Mouse (Mus musculus) G1E (cell line): Measurements from ENCODE around the gene Mylk. TPM values are rescaled to one million over a fixed set of nuclear protein-coding genes. Genes with fewer than 3 reads are reported as not detected.

Experiments used
- ATAC-seq: 2 replicates; pipeline ENCODE4 v1.8.0; 2016; ENCODE audit warnings: mild to moderate bottlenecking; ENCODE audit not compliant: insufficient number of reproducible peaks, poor library complexity, low FRiP score, severe bottlenecking; ENCODE audit errors: extremely low read depth
- DNase-seq: peaks from one replicate; pipeline ENCODE4 v3.0.0; 2012; ENCODE audit warnings: low spot score
- H3K27me3 ChIP-seq: 2 replicates; pipeline ENCODE4 v1.6.1; 2012; ENCODE audit warnings: mild to moderate bottlenecking, low read length, inconsistent platforms; ENCODE audit not compliant: insufficient read depth
- H3K36me3 ChIP-seq: replicated peaks from 2 replicates; pipeline ENCODE3; 2012; ENCODE audit warnings: mild to moderate bottlenecking, inconsistent platforms
- H3K4me1 ChIP-seq: 2 replicates; pipeline ENCODE4 v1.6.1; 2012; ENCODE audit warnings: low read depth, low read length, inconsistent platforms, mixed read lengths; ENCODE audit not compliant: insufficient read depth
- H3K4me3 ChIP-seq: 2 replicates; pipeline ENCODE4 v1.5.1; 2012; ENCODE audit warnings: low read depth, mild to moderate bottlenecking, inconsistent platforms, low read length, moderate library complexity, mixed read lengths
- H3K9me3 ChIP-seq: replicated peaks from 2 replicates; pipeline ENCODE4 v1.6.1; 2012; ENCODE audit warnings: inconsistent platforms
- CTCF ChIP-seq: IDR thresholded peaks from 2 replicates; pipeline ENCODE4 v1.5.1; 2012; ENCODE audit warnings: low read depth, low read length, inconsistent platforms, mixed read lengths
- GATA1 ChIP-seq: IDR thresholded peaks from 2 replicates; pipeline ENCODE4 v1.6.1; 2012; ENCODE audit warnings: borderline replicate concordance, low read length, inconsistent platforms, mixed read lengths
- GATA2 ChIP-seq: IDR thresholded peaks from 2 replicates; pipeline ENCODE4 v1.6.1; 2012; ENCODE audit warnings: low read depth, low read length, inconsistent platforms, borderline replicate concordance
- POLR2AphosphoS5 ChIP-seq: IDR thresholded peaks from 2 replicates; pipeline ENCODE4 v1.6.1; 2012; ENCODE audit warnings: low read depth, low read length, inconsistent platforms; ENCODE audit not compliant: insufficient replicate concordance
- TAL1 ChIP-seq: conservative IDR thresholded peaks from 2 replicates; pipeline ENCODE4 v1.6.1; 2012; ENCODE audit warnings: low read depth, low read length, inconsistent platforms, mixed read lengths
- polyA plus RNA-seq: library from polyadenylated mRNA; stranded (reverse); fragments of >175 nt; gene quantifications from 2 replicates; pipeline ENCODE4 v1.2.3, GENCODE M21; 2012
- total RNA-seq, 2 experiments: library from RNA; stranded (forward) in 1 of 2; stranded (reverse) in 1 of 2; fragments of 200-1000 nt in 1 of 2; fragments of >200 nt in 1 of 2; fragmentation: Nextera tagmentation in 1 of 2; gene quantifications; 2 replicates each; pipeline ENCODE4 v1.2.3; 2014 to 2017

Mylk gene
- total and polyA plus RNA-seq, 3 experiments = 0.05 TPM; not detected in 2

- Histone ChIP-seq H3K36me3 (no peaks in the 10 kb centered on the region), H3K4me3 (no peak overlapping the region), H3K4me1 (no peaks in the 10 kb centered on the region), H3K9me3 (no peaks in the 10 kb centered on the region), H3K27me3 (peaks cover 10% of the 10 kb centered on the region; the same call in 1 of the 2 replicates)
- no peak for DNase-seq
- TF ChIP-seq GATA2 (no peak), TAL1 (no peak), GATA1 (no peak), POLR2AphosphoS5 (no peak)
- no peak for ATAC-seq
Measured at GRCm38 (mm10) chr16:34935514-34936338, 190.7 kb downstream of the Mylk start.

DNA sequence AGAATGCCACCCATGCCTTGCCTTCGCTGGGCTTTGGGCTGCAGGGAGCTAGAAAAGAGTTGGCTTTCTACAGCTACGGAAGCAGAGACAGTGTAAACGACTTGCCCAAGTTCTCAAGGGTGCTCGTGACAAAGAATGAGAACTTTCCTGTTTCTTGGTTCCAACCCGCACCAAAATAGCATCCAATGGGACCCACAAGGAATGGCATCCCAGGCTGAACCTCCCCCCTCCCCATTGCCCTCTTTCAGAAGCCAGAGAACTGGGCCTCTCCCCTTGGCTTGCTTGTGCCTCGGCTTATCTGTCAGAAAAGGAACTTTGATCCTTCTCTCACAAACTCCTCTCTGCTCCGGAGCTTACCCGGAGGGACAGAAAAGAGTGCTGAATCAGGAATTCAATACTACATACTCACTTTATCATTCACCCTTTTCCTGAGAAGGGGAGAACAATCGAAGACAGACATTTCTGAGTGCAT is 191.4 kb downstream of the Mylk start:
- H3K4me3 ChIP-seq = no peak overlapping the region
- DNase-seq = no peak
- ATAC-seq = no peak
- no peaks in the 10 kb centered on the region for H3K9me3 ChIP-seq
- H3K4me1 ChIP-seq = no peaks in the 10 kb centered on the region
- H3K27me3 ChIP-seq = peaks cover 12% of the 10 kb centered on the region; the same call in 1 of the 2 replicates
- TF ChIP-seq GATA1 (no peak), GATA2 (no peak), CTCF (no peak), TAL1 (no peak), POLR2AphosphoS5 (no peak)
- no peaks in the 10 kb centered on the region for H3K36me3 ChIP-seq

GRCm38 (mm10) chr16:34937611-34938010 is 192.6 kb downstream of the Mylk start:
- no peaks in the 10 kb centered on the region for H3K4me1 ChIP-seq
- DNase-seq (no peak), ATAC-seq (no peak)
- no peak overlapping the region for H3K4me3 ChIP-seq
- TF ChIP-seq GATA1 (no peak), TAL1 (no peak), CTCF (no peak), GATA2 (no peak), POLR2AphosphoS5 (no peak)
- no peaks in the 10 kb centered on the region for H3K9me3 ChIP-seq
- no peaks in the 10 kb centered on the region for H3K36me3 ChIP-seq
- H3K27me3 ChIP-seq = peaks cover 18% of the 10 kb centered on the region; the same call in 1 of the 2 replicates

DNA sequence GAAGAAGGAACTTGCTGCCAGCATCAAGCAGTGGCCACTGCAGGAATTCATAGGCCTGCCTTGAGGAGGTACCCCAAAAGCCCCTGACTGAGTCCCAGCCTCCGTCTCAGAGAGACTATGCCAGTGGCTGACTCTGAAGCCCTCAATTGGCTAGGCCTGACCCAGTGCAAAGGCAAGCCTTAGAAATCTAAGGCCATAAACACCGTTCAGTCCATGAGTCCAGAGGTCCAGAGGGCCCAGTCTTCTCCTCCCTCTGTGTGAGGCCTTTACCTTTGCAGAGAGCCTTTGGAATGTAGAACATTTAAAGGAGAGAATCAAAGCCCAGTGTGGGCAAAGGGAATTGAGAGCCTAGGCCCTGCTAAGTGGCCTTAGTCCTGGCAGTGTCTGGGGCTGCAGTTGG is 193.2 kb downstream of the Mylk start:
- DNase-seq (no peak), ATAC-seq (no peak)
- peaks cover 21% of the 10 kb centered on the region for H3K27me3 ChIP-seq
- no peaks in the 10 kb centered on the region for H3K4me1 ChIP-seq
- no peaks in the 10 kb centered on the region for H3K36me3 ChIP-seq
- no peaks in the 10 kb centered on the region for H3K9me3 ChIP-seq
- TF ChIP-seq GATA2 = no peak
- TF ChIP-seq CTCF = no peak
- no peak for TF ChIP-seq GATA1
- TF ChIP-seq POLR2AphosphoS5 = no peak
- TF ChIP-seq TAL1 = no peak
- no peak overlapping the region for H3K4me3 ChIP-seq

GRCm38 (mm10) chr16:34939951-34940350 is 194.9 kb downstream of the Mylk start:
- peaks cover 26% of the 10 kb centered on the region for H3K27me3 ChIP-seq
- ATAC-seq = no peak
- H3K9me3 ChIP-seq = no peaks in the 10 kb centered on the region
- DNase-seq = no peak
- H3K36me3 ChIP-seq = no peaks in the 10 kb centered on the region
- no peak for TF ChIP-seq GATA1
- TF ChIP-seq CTCF = no peak
- TF ChIP-seq TAL1 = no peak
- TF ChIP-seq POLR2AphosphoS5 = no peak
- no peak for TF ChIP-seq GATA2
- no peaks in the 10 kb centered on the region for H3K4me1 ChIP-seq
- H3K4me3 ChIP-seq = no peak overlapping the region

DNA sequence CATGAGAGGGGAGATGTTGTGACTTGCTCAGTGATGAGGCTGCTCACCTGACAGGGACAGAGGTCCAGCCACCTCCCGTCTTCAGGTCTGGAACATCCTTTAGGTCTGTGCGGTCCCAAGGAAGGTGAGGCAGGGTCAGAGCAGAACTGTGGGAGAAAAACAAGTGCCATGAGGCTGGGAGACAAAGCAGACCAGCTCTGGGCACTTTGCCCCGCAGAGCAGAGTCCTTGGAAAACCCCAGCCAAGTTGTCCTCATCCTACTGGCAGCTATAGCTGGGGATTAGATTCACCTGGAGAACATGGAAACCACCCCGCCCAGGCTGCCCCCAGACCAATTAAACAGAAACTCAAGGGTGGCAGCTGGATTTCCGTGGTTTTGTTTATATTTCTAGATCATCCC is 195.4 kb downstream of the Mylk start:
- H3K4me3 ChIP-seq = no peak overlapping the region
- H3K9me3 ChIP-seq = no peaks in the 10 kb centered on the region
- H3K4me1 ChIP-seq = no peaks in the 10 kb centered on the region
- no peak for TF ChIP-seq GATA2
- TF ChIP-seq GATA1 = no peak
- no peak for TF ChIP-seq TAL1
- TF ChIP-seq CTCF = no peak
- no peak for TF ChIP-seq POLR2AphosphoS5
- ATAC-seq (no peak), DNase-seq (no peak)
- H3K36me3 ChIP-seq = no peaks in the 10 kb centered on the region
- peaks cover 26% of the 10 kb centered on the region for H3K27me3 ChIP-seq

DNA sequence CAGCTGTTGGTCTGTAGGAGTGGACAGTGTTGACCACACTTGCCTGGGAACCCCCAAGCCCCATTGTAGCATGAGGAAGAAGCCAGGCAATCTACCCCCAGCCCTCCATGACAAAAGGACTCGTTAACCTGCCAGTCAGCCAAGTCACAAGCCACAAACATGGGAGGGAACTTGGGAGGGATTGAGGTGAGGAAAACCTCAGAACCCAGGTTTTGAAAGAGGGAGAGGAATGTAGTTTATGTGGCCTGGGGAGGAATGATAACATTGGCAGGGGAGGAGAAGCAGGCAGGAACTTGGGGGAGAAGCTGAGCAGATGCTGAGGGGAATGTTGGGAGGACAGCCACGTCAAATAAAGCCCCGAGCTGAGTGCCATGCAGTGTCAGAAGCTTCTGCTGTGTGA is 196.9 kb downstream of the Mylk start:
- no peaks in the 10 kb centered on the region for H3K9me3 ChIP-seq
- H3K4me1 ChIP-seq = no peaks in the 10 kb centered on the region
- ATAC-seq = no peak
- no peaks in the 10 kb centered on the region for H3K36me3 ChIP-seq
- DNase-seq = no peak
- H3K4me3 ChIP-seq = no peak overlapping the region
- peaks cover 30% of the 10 kb centered on the region for H3K27me3 ChIP-seq
- TF ChIP-seq POLR2AphosphoS5 (no peak), GATA1 (no peak), CTCF (no peak), GATA2 (no peak), TAL1 (no peak)
